Mouse (Mus musculus): ENCODE results near the gene Tmem39a. TPM values are rescaled to one million over a fixed set of nuclear protein-coding genes. Genes with fewer than 3 reads are reported as not detected.

Tmem39a gene
- polyA plus RNA-seq, 1 experiment from 2014 or later, result 32.0 TPM

DNA sequence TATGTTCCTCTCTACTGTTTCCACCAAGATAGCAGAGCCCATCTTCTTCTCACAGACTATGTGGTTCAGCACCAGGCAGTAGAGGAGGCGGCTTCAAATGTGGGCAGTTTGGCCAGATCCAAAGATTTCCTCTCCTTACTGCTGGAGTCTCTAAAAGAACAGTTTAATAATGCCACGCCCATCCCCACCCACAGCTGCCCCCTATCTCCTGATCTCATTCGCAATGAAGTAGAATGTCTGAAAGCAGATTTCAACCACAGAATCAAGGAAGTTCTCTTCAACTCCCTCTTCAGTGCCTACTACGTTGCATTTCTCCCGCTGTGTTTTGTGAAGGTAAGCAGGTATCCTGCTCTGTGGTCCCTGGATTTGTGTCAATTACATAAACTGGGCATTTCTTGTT is 26.7 kb downstream of the Tmem39a start:
- H3K4me1 ChIP-seq (ENCODE audit: control insufficient read depth, insufficient read depth, low read depth, low read length), result no peaks in the 10 kb centered on the region
- H3K27me3 ChIP-seq (replicated peaks; ENCODE audit: control insufficient read depth, insufficient read depth, low read length), result no peaks in the 10 kb centered on the region
- no peak overlapping the region for H3K9ac ChIP-seq (ENCODE audit: low read depth, low read length)
- H3K9me3 ChIP-seq (ENCODE audit: control insufficient read depth, low read length), result no peaks in the 10 kb centered on the region
- H3K4me2 ChIP-seq (ENCODE audit: low read length), result no peak overlapping the region
- no peak for ATAC-seq
- no peak overlapping the region for H3K27ac ChIP-seq (ENCODE audit: low read depth, low read length)
- H3K36me3 ChIP-seq (ENCODE audit: control insufficient read depth, insufficient read depth, low read length), result peaks cover 33% of the 10 kb centered on the region
- WGBS, result 94% methylated on average over 5 of the region's 5 CpGs
- no peak overlapping the region for H3K4me3 ChIP-seq (ENCODE audit: low read length)

DNA sequence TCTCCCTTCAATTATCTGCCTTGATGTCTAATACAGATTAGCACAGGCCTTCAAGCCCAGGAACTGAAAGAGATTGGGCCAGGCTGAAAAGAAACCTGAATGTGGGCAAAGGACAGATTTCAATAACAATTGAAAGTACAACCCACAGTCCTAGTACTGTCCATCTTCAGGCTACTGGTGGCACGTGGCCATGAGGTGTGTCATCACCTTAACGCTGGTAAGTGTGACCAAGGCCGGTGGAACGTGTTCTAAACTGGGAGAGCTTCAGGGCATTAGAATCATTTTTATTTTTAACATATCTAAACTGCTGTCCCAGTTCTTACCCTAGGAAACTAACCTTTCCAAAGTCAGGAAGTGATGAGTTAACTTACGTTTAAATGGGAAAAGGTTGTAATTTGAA is 28.7 kb downstream of the Tmem39a start:
- Histone ChIP-seq H3K9me3 (ENCODE audit: control insufficient read depth, low read length) (no peaks in the 10 kb centered on the region), H3K4me3 (ENCODE audit: low read length) (no peak overlapping the region), H3K4me2 (ENCODE audit: low read length) (no peak overlapping the region), H3K27me3 (replicated peaks; ENCODE audit: control insufficient read depth, insufficient read depth, low read length) (no peaks in the 10 kb centered on the region), H3K4me1 (ENCODE audit: control insufficient read depth, insufficient read depth, low read depth, low read length) (no peaks in the 10 kb centered on the region), H3K9ac (ENCODE audit: low read depth, low read length) (no peak overlapping the region), H3K27ac (ENCODE audit: low read depth, low read length) (no peak overlapping the region), H3K36me3 (ENCODE audit: control insufficient read depth, insufficient read depth, low read length) (peaks cover 42% of the 10 kb centered on the region)
- no peak for ATAC-seq
- 88% methylated on average over 5 of the region's 5 CpGs for WGBS

DNA sequence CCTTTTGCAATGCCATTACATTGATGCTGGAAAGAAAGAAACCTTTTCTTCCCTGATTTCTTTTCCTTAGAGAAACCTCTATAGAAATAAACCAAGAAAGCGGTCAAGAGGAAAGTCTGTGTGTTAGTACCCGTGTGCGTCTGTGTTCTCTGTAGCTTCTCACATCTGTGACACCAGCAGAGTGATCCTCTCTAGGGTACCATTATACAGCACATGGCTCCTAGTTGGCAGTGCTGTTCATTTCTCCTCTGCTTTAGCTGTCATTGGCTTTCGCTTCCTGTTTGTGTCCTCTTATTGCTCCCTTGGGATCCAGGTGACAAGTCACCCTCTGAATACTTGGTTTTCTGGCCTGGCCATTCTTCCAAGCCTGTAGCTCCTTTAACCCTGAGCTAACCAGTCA is 29.1 kb downstream of the Tmem39a start:
- no peak overlapping the region for H3K4me2 ChIP-seq (ENCODE audit: low read length)
- no peak overlapping the region for H3K27ac ChIP-seq (ENCODE audit: low read depth, low read length)
- H3K9ac ChIP-seq (ENCODE audit: low read depth, low read length), result no peak overlapping the region
- H3K4me3 ChIP-seq (ENCODE audit: low read length), result no peak overlapping the region
- no peaks in the 10 kb centered on the region for H3K9me3 ChIP-seq (ENCODE audit: control insufficient read depth, low read length)
- H3K36me3 ChIP-seq (ENCODE audit: control insufficient read depth, insufficient read depth, low read length), result peaks cover 45% of the 10 kb centered on the region
- 74% methylated on average over 4 of the region's 4 CpGs for WGBS
- no peaks in the 10 kb centered on the region for H3K4me1 ChIP-seq (ENCODE audit: control insufficient read depth, insufficient read depth, low read depth, low read length)
- ATAC-seq, result no peak
- H3K27me3 ChIP-seq (replicated peaks; ENCODE audit: control insufficient read depth, insufficient read depth, low read length), result no peaks in the 10 kb centered on the region

DNA sequence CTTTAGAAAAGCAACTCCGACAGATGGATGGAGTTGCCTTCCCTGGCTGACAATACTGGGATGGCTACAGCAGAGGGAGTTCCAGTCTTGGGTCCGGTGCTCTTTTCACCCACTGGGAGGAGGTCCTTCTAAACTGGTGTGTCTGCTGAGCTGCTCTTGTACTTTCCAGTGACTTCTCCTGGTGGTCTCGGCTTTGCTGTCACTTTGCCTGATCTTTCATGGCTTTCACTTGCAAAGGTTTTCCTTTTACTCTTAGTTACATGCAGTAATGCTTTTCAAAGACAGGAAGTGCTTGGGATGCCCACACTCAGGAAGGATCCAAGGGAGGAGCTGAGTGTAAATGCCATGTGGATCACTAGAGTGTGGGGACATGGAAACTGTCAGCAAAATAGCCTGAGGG is 33.0 kb downstream of the Tmem39a start:
- 80% methylated on average over 3 of the region's 3 CpGs for WGBS
- no peak for ATAC-seq
- Histone ChIP-seq H3K27ac (ENCODE audit: low read depth, low read length) (no peak overlapping the region), H3K4me3 (ENCODE audit: low read length) (no peak overlapping the region), H3K9ac (ENCODE audit: low read depth, low read length) (no peak overlapping the region), H3K4me2 (ENCODE audit: low read length) (no peak overlapping the region), H3K9me3 (ENCODE audit: control insufficient read depth, low read length) (no peaks in the 10 kb centered on the region), H3K27me3 (replicated peaks; ENCODE audit: control insufficient read depth, insufficient read depth, low read length) (no peaks in the 10 kb centered on the region), H3K36me3 (ENCODE audit: control insufficient read depth, insufficient read depth, low read length) (peaks cover 27% of the 10 kb centered on the region), H3K4me1 (ENCODE audit: control insufficient read depth, insufficient read depth, low read depth, low read length) (no peaks in the 10 kb centered on the region)

DNA sequence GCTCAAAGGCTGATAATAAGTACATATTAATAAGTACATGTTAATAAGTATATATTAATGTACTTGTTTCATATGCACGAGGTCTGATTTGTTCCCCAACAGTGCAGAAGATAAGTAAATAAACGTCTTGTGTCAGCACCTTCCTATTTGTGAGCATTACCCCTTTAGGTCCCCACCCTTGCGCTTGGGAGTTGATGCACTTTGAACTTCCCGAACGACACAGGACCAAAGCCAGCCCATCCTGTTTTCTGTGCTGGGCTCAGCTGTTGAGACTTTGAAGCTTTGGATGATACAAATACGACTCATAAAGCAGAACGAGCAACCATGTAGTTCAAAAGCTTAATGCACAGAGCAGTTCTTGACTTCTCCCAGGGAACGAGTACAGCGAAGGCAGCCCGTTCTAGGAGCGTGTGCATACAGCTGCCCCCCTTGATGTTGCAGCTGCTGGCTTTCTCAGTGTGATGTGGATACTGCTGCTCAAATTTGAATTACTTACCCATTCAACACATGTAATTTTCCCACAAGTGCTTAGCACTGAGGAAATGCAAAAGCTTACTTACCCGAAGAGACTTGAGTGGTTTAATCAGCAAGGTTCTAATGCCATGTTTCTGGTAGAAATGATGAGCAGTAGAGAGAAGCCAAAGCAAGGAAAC is 33.7 kb downstream of the Tmem39a start:
- H3K36me3 ChIP-seq (ENCODE audit: control insufficient read depth, insufficient read depth, low read length), result peaks cover 27% of the 10 kb centered on the region
- WGBS, result 84% methylated on average over 12 of the region's 12 CpGs
- H3K4me1 ChIP-seq (ENCODE audit: control insufficient read depth, insufficient read depth, low read depth, low read length), result no peaks in the 10 kb centered on the region
- H3K4me3 ChIP-seq (ENCODE audit: low read length), result no peak overlapping the region
- no peak overlapping the region for H3K27ac ChIP-seq (ENCODE audit: low read depth, low read length)
- no peak overlapping the region for H3K9ac ChIP-seq (ENCODE audit: low read depth, low read length)
- no peaks in the 10 kb centered on the region for H3K27me3 ChIP-seq (replicated peaks; ENCODE audit: control insufficient read depth, insufficient read depth, low read length)
- ATAC-seq, result peak; percentile 45; the same call in 1 of the 2 replicates
- no peaks in the 10 kb centered on the region for H3K9me3 ChIP-seq (ENCODE audit: control insufficient read depth, low read length)
- no peak overlapping the region for H3K4me2 ChIP-seq (ENCODE audit: low read length)

DNA sequence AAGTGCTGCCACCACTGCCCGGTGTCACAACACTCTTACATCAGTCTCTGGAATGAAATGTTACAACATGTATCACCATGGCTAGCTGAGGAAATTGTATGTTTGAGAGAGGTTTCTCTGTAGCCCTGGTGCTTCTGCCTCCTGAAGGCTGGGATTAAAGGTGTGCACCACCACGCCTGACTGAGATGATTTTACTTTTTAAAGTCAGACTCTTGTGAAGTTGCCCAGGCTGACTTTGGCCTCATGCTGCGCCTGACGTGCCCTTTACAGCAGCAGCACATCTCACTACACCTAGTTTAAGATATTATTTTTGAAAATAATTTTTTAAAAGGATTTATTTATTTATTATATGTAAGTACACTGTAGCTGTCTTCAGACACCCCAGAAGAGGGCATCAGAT is 34.4 kb downstream of the Tmem39a start:
- no peak overlapping the region for H3K4me2 ChIP-seq (ENCODE audit: low read length)
- H3K4me1 ChIP-seq (ENCODE audit: control insufficient read depth, insufficient read depth, low read depth, low read length), result no peaks in the 10 kb centered on the region
- H3K9ac ChIP-seq (ENCODE audit: low read depth, low read length), result no peak overlapping the region
- WGBS, result 95% methylated on average over 4 of the region's 4 CpGs
- ATAC-seq, result no peak
- no peak overlapping the region for H3K4me3 ChIP-seq (ENCODE audit: low read length)
- no peak overlapping the region for H3K27ac ChIP-seq (ENCODE audit: low read depth, low read length)
- no peaks in the 10 kb centered on the region for H3K9me3 ChIP-seq (ENCODE audit: control insufficient read depth, low read length)
- H3K36me3 ChIP-seq (ENCODE audit: control insufficient read depth, insufficient read depth, low read length), result peaks cover 21% of the 10 kb centered on the region
- no peaks in the 10 kb centered on the region for H3K27me3 ChIP-seq (replicated peaks; ENCODE audit: control insufficient read depth, insufficient read depth, low read length)

DNA sequence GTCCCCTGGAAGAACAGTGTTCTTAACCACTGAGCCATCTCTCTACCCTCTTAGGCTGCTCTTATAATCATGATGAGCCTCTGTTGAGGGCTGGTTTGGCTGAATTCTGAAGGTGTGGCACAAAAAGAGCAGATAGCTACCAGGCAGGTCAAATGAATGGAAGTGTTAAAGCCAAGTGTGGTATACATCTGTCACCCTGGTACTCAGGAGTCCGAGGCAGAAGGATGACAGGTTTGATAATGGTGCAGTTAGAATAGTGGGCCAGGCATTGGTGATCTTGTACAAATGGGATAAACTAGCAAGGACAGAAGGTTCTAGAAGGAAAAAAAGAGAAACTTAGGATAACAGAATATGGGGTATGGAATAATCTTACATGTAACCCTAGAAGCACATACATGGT is 35.9 kb downstream of the Tmem39a start:
- Histone ChIP-seq H3K4me2 (ENCODE audit: low read length) (no peak overlapping the region), H3K4me3 (ENCODE audit: low read length) (no peak overlapping the region), H3K9ac (ENCODE audit: low read depth, low read length) (no peak overlapping the region), H3K27ac (ENCODE audit: low read depth, low read length) (no peak overlapping the region), H3K27me3 (replicated peaks; ENCODE audit: control insufficient read depth, insufficient read depth, low read length) (no peaks in the 10 kb centered on the region), H3K4me1 (ENCODE audit: control insufficient read depth, insufficient read depth, low read depth, low read length) (no peaks in the 10 kb centered on the region), H3K36me3 (ENCODE audit: control insufficient read depth, insufficient read depth, low read length) (peaks cover 17% of the 10 kb centered on the region), H3K9me3 (ENCODE audit: control insufficient read depth, low read length) (no peaks in the 10 kb centered on the region)
- 93% methylated on average over 1 of the region's 1 CpGs for WGBS
- no peak for ATAC-seq

DNA sequence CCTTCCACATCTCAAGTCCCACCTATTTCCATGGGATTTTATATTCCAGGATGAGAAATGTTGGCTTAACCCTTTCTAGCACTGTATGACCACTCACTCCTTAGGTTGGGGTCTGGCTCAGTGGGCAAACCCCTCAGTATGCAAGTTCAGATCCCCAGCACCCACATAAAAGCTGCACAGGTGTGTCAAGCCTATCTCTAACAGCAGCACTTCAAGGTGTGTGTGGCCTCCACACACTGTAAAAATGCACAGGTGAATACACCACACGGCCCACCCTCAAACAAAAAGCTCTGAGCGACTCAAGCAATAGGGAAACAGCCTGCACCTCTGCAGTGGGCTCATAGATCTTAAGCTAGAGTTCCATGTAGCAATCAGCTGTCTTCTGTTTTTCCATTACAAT is 37.6 kb downstream of the Tmem39a start:
- H3K9me3 ChIP-seq (ENCODE audit: control insufficient read depth, low read length), result no peaks in the 10 kb centered on the region
- no peaks in the 10 kb centered on the region for H3K27me3 ChIP-seq (replicated peaks; ENCODE audit: control insufficient read depth, insufficient read depth, low read length)
- H3K27ac ChIP-seq (ENCODE audit: low read depth, low read length), result no peak overlapping the region
- WGBS, result 95% methylated on average over 2 of the region's 2 CpGs
- ATAC-seq, result no peak
- no peak overlapping the region for H3K4me3 ChIP-seq (ENCODE audit: low read length)
- H3K36me3 ChIP-seq (ENCODE audit: control insufficient read depth, insufficient read depth, low read length), result peaks cover 14% of the 10 kb centered on the region; the same call in 1 of the 2 replicates
- no peak overlapping the region for H3K4me2 ChIP-seq (ENCODE audit: low read length)
- H3K9ac ChIP-seq (ENCODE audit: low read depth, low read length), result no peak overlapping the region
- H3K4me1 ChIP-seq (ENCODE audit: control insufficient read depth, insufficient read depth, low read depth, low read length), result no peaks in the 10 kb centered on the region

DNA sequence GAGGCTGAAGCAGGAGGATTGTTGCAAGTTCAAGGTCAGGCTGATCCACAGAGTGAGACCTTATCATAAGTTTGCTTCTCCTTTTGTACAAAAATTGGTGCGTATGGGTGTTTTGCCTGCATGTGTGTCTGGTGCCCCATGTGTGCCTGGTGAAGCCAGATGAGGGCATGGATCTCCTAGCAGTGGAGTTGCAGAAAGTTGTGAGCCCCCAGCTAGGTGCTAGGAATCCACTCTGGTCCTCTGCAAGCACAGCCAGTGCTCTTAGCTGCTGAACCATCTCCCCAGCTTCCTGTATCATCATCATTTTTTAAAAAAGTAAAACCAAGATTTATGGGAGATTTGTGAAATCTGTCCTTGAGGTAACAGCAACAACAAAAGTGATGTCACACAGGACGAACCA is 38.2 kb downstream of the Tmem39a start:
- H3K4me3 ChIP-seq (ENCODE audit: low read length), result no peak overlapping the region
- H3K36me3 ChIP-seq (ENCODE audit: control insufficient read depth, insufficient read depth, low read length), result peaks cover 12% of the 10 kb centered on the region; the same call in 1 of the 2 replicates
- no peak overlapping the region for H3K9ac ChIP-seq (ENCODE audit: low read depth, low read length)
- H3K27ac ChIP-seq (ENCODE audit: low read depth, low read length), result no peak overlapping the region
- H3K27me3 ChIP-seq (replicated peaks; ENCODE audit: control insufficient read depth, insufficient read depth, low read length), result no peaks in the 10 kb centered on the region
- no peak for ATAC-seq
- H3K9me3 ChIP-seq (ENCODE audit: control insufficient read depth, low read length), result no peaks in the 10 kb centered on the region
- 96% methylated on average over 2 of the region's 2 CpGs for WGBS
- H3K4me1 ChIP-seq (ENCODE audit: control insufficient read depth, insufficient read depth, low read depth, low read length), result no peaks in the 10 kb centered on the region
- H3K4me2 ChIP-seq (ENCODE audit: low read length), result no peak overlapping the region

Data from hindbrain, embryonic 16.5 days (tissue).